Mouse (Mus musculus) A20 (cell line): ENCODE measurements around the gene Brdt.
A peak's percentile ranks its signal among the peaks of the same experiment; 100 is the strongest.

Experiments used
- DNase-seq: peaks from one replicate; pipeline ENCODE4 v3.0.0-alpha.2; 2011; ENCODE audit warnings: low read depth, low spot score

Gene Brdt

DNA sequence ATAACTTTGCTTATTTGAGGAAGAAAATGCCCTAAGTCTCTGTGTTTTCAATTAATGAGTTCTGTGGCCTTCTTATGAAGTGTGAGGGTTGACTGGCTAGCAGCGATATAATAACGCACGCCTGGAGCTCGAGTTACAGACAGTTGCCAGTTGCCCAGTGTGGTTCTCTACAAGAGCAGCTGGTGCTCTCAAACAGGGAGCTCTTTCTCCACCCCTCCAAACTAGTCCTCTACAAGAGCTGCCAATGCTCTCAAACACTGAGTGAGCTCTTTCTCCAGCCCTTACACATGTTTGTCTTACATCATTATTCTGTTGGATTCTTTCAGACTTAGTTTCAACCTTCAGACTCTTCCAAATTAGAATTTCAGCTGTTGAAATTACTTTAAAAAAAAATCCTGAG lies 80.4 kb downstream of the Brdt start:
- DNase-seq, result no peak

DNA sequence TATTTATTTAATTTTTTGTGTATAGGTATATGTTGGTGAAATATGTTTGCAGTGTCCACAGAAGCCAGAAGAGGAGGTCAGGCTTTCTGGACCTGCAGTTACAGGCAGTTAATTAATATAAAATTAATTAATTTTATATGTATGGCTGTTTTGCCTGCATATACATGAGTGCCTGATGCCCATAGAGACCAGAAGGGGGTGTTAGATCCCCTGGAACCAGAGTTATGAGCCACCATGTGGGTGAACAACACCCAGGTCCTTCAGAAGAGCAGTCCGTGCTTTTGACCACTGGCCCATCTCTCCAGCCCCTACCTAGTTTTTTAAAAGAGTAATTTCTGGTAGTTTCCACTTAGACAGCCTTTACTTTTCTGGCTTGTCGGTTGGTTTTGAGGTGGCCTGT lies 81.3 kb downstream of the Brdt start:
- peak; percentile 23 for DNase-seq

DNA sequence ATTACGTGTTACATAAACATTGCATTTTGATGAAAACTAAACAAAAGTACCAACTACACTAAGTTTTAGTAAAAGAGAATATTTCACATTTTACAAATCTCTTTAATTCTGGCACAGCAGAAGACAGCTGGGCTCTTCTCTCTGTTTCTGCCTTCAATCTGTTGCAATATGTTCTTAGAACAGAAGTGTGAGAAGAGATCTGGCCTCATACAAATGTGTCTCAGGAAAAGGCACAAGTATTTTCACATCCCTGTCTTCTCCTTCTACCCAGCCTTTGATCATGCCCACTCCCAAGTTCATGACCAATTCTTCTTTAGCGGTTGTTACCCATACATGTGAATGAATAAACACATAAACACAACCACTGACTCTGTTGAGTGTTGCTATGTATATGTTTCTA lies 84.1 kb downstream of the Brdt start:
- DNase-seq, result no peak

DNA sequence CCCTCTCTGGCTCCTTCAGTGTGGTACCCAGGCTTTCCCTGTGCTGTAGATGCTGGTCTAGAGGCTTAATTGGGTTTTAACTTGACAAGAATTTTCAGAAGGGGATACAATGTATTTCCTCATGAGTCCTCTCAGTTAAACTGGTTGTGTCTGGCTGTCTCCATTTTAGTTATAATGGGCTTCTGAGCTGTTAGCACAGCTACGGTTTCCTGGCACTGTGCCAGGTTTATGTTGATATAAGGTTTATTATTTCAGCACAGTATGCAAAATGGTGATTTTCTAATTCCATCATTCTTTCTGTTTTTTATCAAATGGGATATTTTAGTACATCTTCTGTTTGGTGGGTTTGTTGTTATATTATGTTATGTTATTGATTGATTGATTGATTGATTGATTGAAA lies 90.7 kb downstream of the Brdt start:
- no peak for DNase-seq

DNA sequence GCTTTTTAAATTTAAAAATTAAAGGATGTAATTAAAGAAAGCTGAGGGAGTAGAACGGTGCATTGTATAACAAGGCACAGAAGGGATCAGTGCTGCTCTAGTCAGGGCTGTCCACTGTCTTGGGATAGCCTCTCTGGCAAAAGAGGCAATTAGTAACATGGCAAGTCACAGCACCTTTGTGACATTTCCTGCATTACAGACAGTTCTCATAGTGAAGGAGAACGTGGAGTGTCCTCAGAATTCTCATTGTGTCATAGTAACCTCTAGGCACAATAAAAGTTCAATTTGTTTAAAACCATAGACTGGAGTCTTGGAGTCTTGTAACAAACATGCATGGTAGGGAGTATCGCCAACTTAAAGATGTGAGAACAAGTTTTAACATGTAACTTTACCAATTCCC lies 100.3 kb downstream of the Brdt start, which contains the start of gene Lpcat2b:
Gene Lpcat2b, plus strand, starts transcription at position 301 of the 400 bp plus-strand sequence.
- DNase-seq, result no peak

DNA sequence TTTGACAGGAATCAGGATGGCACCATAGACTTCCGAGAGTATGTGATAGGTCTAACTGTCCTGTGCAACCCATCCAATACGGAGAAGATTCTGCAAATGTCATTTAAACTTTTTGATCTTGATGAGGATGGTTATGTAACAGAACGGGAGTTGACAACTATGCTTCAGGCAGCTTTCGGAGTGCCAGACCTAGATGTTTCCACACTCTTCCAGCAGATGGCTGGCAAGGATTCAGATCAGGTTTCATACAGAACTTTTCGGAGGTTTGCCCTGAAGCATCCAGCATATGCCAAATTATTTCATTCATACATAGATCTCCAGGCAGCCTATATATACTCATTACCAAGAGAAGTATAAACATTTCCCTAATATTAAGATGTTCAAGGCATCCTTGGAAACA lies 103.0 kb downstream of the Brdt start:
- no peak for DNase-seq

DNA sequence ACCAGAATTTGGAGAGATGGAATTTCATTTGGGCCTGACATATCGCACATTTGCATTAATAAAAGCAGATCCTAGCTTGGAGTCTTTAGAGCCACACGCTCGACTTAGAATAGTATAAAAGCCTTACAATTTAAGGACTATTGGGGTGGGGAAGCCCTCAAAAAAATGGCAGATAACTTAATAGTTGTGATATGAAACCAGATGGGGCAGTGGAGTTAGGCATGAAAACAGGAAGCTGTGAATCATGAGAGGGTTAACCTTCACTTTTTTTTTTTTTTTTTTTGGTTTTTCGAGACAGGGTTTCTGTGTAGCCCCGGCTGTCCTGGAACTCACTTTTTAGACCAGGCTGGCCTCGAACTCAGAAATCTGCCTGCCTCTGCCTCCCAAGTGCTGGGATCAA lies 105.2 kb downstream of the Brdt start:
- peak; percentile 19 for DNase-seq
